Mouse (Mus musculus) myocyte (in vitro differentiated cells): ENCODE data around the gene Brd7.

Experiments used
- E2F4 ChIP-seq: IDR thresholded peaks from one replicate; pipeline ENCODE4 v1.6.1; 2011; ENCODE audit warnings: mild to moderate bottlenecking, control low read depth, moderate library complexity; ENCODE audit not compliant: insufficient read depth
- MAX ChIP-seq: IDR thresholded peaks from one replicate; pipeline ENCODE4 v1.6.1; 2011; ENCODE audit warnings: low read depth, mild to moderate bottlenecking, control low read depth
- MYOD1 ChIP-seq, 3 experiments: IDR thresholded peaks; one replicate each; pipeline ENCODE4 v1.6.1; 2011; ENCODE audit warnings: control low read depth in 2 of 3, low read depth in 2 of 3, mild to moderate bottlenecking in 2 of 3, moderate library complexity in 1 of 3; ENCODE audit not compliant: insufficient read length in 2 of 3, control insufficient read depth in 1 of 3
- POLR2A ChIP-seq: IDR thresholded peaks from one replicate; pipeline ENCODE4 v1.6.1; 2011; ENCODE audit warnings: low read depth, mild to moderate bottlenecking, control low read depth, moderate library complexity; ENCODE audit not compliant: insufficient read length
- POLR2AphosphoS2 ChIP-seq: IDR thresholded peaks from one replicate; pipeline ENCODE4 v1.6.1; 2011; ENCODE audit warnings: low read depth, control low read depth; ENCODE audit not compliant: insufficient read length
- REST ChIP-seq: IDR thresholded peaks from one replicate; pipeline ENCODE4 v1.6.1; 2011; ENCODE audit warnings: mild to moderate bottlenecking, control low read depth, moderate library complexity; ENCODE audit not compliant: insufficient read depth, insufficient read length
- TCF12 ChIP-seq: IDR thresholded peaks from one replicate; pipeline ENCODE4 v1.6.1; 2011; ENCODE audit warnings: mild to moderate bottlenecking, control low read depth; ENCODE audit not compliant: poor library complexity, insufficient read depth, severe bottlenecking
- USF1 ChIP-seq: IDR thresholded peaks from one replicate; pipeline ENCODE4 v1.6.1; 2011; ENCODE audit warnings: low read depth, mild to moderate bottlenecking, control low read depth, moderate library complexity

GRCm38 (mm10) chr8:88407716-88408115 lies 45.7 kb upstream of the Brd7 start:
- TF ChIP-seq POLR2A = no peak
- TF ChIP-seq E2F4 = no peak
- no peak for TF ChIP-seq TCF12
- no peak for TF ChIP-seq USF1
- no peak for TF ChIP-seq MAX
- no peak for TF ChIP-seq REST
- no peak for TF ChIP-seq POLR2AphosphoS2
- TF ChIP-seq MYOD1 (IDR thresholded peaks at IDR 0.05; ENCODE audit: control insufficient read depth in 1 of 3, insufficient read length in 2 of 3, low read depth in 2 of 3) = no peak
